Mouse (Mus musculus): ENCODE results near the gene Tcte2.

DNA sequence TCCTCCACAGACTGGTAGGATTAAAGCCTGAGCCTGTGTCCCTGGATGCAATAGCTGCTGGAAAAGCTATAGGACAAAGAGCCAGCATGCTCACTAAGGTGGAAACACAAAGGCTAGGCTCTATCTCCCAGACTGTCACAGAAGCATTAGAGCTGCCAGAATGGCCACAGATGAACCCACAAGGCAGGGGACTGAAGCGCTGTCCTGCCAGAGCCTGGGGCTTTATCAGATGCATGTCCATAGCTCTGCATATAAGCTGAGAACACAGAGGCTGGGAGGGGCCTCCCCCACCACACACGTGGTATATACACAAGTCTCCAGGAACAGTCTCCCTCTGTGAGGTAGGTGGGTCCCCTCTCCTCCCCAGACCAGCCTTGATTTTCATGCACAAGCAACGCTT, 94.6 kb downstream of the Tcte2 start:
- no peak for TF ChIP-seq CTCF (IDR thresholded peaks at IDR 0.05; ENCODE audit: insufficient read depth, low read length)
- no peak for TF ChIP-seq POLR2A (IDR thresholded peaks at IDR 0.05; ENCODE audit: borderline replicate concordance, extremely low read depth, low read depth, low read length)

Measured in lung, adult 2 months (tissue).